Mouse (Mus musculus): Measurements from ENCODE around the gene Dnase2a.

Dnase2a gene

DNA sequence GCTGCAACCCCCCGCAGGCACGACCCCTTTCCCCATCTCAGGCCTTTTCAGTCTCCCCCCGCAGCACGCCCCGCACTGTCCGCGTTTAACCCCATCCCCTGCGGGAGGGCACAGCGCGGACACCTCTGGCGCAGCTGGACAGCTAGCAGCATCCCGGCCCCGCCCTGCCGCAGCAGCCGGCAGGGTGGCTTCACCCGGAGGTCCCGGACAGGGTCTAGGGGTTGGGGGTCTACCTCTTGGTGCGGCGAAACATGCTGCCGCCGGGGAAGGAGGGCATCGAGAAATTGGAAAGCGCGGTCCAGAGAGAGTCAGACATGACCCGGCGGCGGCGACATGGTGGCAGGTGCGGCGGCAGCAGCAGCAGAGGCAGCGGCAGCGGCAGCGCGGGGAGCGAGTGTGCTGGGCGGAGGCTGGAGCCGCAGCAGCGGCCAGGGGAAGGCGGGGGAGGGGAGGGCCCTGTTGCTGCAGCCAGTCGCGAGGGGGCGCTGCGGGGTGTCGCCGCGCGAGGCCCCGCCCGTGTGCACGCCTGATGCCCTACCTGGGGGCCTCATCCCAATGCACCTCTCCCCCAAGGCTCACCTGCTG is 28.7 kb downstream of the Dnase2a start, which contains the start of gene Mast1:
Gene Mast1 (minus strand): TSS at position 398 of the 585 bp plus-strand sequence.
- no peak for DNase-seq (ENCODE audit: low read depth, low spot score)

DNA sequence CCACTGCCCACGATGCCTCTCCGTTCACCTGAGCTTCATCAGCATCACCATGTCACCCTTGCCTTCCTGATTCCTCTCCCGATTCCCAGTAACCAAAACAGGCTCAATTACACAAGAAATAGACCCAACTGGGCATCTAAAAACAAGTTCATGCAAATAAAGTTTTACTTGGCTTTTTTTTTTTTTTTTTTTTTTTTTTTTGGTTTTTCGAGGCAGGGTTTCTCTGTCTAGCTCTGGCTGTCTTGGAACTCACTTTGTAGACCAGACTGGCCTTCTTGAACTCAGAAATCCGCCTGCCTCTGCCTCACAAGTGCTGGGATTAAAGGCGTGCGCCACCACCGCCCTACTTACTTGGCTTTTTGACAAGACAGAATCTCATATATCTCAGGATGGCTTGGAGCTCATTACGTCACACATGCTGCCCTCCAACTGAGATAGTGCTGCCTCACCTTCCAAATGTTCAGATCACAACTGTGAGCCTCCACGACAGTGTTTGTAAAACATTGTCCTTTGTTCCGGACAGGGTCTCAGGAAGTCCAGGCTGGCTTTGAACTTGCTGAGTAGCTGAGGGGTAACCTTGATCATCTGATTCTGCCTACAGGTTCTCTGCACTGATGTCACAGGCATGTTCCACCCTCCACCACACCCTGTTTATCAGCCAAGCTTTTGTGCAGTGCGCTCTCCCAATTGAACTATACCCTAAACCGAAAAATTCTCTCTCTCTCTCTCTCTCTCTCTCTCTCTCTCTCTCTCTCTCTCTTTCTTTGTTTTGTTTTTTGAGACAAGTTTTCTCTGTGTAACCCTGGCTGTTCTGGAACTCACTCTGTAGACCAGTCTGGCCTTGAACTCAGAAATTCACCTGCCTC is 29.5 kb downstream of the Dnase2a start:
- DNase-seq (ENCODE audit: low read depth, low spot score): no peak

DNA sequence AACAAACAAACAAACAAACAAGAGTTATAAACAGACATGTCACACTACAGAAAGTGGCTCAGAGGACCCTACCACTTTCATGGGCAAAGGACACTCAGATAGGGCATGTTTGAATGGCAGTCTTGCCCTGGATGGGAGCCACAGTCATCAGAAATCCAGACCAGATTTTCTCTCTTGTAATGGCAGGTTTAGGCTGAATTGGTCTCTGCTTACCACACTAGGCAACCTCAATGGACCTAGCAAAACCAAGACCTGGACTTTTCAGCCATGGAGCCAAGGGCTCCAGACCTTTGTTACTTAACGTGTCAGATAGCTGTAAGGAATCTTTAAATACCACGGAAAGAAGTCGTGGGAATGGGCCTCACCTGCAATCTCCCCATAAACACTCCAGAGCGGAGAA is 35.3 kb downstream of the Dnase2a start:
- no peak for DNase-seq (ENCODE audit: low read depth, low spot score)

DNA sequence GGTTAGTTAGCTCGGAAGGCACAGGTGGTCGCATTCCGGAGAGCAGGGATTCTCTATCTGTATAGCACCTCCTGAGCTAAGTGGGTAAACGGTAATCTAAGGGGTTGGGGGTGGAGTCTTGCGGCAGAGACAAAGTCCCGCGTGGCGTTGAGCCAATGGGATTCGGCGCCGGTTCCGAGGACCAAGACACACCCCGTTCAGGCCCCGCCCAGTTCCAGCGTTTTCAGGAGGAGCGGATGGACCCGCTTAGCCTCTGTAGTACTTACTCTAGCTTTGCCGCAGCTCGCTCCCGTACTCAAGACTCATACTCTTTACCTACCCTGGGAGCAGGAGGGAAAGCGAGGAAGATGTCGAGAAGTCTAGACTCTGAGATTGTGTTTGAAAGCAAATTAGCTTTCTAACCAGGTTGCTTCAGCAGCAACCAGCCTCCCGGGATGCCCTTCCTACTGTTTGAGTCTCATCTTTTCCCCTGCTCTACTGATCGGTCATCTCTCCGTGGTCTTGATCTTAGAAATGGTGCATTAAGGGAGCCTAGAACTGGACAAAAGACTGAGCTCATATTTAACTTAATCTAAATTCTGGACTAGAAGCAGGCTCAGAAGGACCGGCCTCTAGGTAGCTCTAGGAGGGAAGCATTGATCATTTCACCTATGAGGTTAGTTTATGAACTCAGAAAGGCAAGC is 36.3 kb downstream of the Dnase2a start:
- peak; percentile 65 for DNase-seq (ENCODE audit: low read depth, low spot score)

DNA sequence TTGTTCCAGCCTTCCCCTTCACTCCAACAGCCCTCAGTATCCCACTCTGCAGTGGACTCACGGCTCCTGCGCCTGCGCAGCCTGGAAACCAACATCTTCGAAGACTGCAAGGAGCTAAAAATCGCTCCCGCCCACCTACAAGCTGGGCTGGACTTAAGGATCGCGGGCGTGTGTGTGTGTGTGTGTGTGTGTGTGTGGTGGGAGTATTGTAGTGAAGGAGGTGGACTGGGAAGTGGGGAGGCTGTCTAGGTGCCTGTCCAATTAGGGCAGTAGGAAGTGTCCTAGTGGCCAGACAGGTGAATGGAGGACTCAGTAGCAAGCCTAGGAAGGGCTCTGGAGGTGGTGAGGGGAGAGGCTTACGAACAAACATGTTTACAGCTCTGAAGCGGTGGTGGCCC is 36.9 kb downstream of the Dnase2a start:
- DNase-seq (ENCODE audit: low read depth, low spot score): no peak

DNA sequence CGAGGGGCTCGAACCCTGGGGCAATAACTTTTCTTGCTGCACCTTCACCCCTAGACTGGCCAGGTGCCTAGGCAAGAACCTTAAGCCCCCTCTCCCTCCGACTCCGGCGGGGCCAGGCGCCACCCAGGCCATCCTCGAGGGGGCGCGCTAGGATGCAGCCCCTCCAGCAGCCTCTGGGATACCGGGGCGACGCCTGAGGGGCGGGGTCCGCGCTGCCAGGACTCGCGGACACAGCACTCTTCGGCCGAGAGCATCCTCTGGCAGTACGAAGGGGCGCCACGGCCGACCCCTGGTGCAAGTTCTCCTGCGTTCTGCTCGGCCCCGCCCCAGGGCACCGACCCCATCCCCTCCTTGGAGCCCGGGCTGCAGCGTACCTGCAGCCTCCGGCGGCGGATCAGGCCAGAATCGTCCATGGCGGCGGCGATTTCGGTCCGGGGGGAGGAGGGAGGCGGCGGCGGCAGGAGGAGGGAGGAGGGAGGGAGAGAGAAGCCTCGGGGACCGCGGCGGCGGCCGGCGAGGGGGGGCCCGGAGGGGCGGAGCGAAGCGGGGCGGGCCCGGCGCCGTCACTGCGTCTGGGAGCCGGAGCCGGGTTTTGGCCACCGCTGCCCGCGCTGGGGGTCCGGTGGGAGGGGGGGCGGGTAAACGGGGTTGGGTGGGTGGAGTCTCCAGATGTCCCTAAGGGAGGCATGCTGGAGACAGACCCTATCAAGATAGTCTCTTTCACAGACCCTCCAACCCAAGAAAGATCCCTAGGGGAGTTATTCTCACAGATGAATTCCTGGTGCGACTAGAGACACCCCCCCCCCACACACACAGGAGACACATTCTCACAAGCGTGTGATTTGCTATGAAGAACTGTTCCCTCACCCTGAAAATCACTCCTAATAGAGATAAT is 37.5 kb downstream of the Dnase2a start:
- DNase-seq (ENCODE audit: low read depth, low spot score): no peak

DNA sequence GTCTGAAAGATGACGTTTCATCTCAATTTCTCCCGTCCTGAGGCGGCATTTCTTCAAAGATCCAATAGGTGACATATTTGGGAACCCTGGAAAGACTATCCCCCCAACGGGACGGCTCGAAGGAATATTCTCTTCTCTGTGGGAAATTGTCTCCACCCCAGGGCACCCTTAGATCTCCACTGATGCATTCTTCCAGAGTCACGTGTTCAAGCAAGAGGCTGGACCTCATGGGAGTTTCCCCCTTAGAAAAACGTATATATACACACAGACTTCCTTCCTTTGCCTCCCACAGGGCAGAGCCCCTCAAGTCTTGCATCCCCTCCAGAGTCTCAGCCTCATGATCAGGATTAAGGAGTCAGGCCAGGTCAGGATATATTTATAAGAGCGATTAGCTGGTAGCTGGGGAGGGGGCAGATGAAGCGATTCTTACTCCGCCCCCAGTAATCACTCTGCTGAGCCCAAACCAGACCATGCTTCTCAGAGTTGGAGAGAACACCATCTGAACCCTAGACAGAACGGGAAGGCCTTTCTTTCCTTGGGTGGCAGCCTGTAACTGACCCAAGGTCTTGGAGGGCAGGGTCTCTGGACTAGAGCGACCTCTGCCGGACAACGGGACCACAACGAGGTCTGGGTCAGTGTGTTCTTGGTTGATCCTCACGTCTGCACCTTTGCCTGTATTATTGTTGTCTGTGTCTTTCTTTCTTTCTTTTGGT is 38.3 kb downstream of the Dnase2a start, which contains the start of gene Rtbdn:
Gene Rtbdn (plus strand): TSS at position 464 of the 713 bp plus-strand sequence.
- DNase-seq (ENCODE audit: low read depth, low spot score): no peak

DNA sequence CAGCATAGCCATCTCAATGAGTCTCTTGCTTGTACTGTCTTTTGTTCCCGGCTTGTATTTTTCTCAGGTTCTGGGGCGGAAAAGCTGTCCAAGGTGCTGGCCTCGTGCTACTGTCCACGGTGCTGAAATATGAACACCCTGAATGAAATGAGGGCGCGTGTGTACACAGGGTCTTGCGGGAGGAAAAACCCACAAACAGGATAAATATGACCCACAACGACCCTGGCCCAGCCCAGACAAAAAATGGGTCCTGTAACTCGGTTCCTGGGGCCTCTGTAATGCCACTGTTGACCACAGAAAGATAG is 38.8 kb downstream of the Dnase2a start:
- no peak for DNase-seq (ENCODE audit: low read depth, low spot score)

DNA sequence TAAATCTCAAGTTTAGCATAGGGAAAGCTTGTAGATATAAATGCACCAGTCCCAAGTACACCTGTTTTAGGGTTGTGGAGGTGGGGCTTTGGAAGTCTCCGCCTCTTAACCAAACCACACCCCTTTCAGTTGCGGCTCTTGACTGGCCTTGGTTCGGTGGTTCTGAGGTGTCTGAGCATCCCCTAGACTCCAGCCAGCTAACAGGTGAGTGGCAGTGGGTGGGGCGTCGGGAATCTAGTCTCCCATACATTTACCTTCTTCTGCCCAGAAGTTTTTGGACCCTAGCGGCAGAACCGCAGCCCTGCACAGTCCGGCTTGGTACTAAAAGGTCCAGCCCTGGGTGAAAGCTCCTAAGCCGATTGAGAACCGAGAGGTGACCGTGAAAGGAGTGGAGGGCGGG is 41.4 kb downstream of the Dnase2a start:
- no peak for DNase-seq (ENCODE audit: low read depth, low spot score)

DNA sequence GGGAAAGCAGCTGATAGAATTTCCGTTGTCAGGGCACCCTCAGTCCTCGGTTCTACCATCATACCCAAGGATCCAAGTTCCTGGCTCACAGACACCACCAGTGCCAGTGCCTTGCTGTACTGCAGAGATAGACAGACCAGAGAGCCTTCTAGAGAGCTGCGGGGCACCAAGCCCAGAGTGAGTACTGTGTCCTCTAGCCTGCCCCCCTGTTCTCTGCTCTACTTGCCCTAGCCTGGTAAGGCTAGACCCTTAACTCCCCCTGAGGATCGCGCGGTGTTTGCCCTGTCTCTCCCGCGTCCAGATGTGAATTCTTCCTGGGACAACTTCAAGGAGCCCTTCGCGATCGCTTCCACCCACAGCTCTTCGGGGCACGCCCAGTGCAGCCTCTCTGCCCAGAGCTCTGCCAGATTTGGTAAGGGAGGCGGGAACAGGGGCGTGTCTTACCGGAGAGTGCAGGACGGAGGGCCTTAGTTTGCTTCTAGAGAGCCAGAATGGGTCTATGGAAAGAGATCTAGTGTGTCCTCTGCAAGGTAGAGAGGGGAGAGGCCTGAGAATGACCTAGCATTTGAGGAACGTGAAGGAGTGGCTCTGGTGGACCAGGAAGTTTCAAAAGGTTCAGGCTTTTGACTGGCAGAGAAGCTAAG is 44.4 kb downstream of the Dnase2a start:
- DNase-seq (ENCODE audit: low read depth, low spot score): no peak

DNA sequence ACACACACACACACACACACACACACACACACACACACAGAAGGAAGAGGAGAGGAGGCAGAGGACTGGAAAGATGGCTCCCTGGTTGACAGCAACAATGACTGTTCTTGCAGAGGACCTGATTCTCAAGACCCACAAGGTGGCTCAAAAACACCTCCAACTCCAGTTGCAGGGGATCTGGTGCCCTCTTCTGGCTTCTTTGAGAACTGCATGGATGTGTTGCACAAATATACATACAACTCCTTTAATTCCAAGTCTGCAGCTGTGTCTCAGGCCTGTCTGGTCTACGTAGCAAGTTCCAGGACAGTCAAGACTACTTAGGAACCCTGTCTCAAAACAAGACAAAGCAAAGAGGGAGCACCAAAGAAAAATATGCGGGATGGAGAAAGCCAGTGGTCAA is 48.4 kb downstream of the Dnase2a start:
- peak; percentile 73 for DNase-seq (ENCODE audit: low read depth, low spot score)

DNA sequence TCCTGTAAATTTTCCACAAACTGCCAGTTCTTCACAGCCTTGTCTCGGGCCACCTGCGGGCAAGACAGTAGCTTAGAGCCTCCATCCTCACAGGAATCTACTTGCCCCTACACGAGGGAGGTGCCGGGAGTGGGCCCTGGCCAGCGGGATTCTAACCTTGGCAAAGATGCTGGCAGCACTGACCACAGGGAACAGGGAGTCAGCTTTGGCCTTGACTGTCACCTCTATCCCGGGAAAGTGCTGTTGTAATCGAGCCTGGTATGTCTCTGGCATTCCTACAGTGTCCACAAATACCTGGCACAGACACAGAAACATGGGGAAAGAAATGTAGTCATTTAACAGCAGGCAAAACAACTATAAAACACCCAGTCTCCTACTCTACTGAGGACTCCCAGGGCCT is 51.5 kb downstream of the Dnase2a start:
- DNase-seq (ENCODE audit: low read depth, low spot score): no peak

DNA sequence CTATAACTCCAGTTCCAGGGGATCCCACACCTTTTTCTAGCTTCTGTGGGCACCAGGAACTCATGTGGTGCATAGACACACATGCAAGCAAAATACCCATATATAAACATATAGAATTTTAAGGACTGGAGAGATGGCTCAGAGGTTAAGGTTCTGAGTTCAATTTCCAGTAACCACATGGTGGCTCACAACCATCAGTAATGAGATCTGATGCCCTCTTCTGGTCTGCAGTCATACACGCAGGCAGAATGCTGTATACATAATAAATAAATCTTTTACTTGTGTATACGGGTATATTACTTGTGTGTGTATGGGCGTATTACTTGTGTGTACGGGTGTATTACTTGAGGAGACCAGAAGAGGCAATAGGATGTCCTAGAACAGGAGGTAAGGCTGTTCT is 55.6 kb downstream of the Dnase2a start:
- no peak for DNase-seq (ENCODE audit: low read depth, low spot score)

DNA sequence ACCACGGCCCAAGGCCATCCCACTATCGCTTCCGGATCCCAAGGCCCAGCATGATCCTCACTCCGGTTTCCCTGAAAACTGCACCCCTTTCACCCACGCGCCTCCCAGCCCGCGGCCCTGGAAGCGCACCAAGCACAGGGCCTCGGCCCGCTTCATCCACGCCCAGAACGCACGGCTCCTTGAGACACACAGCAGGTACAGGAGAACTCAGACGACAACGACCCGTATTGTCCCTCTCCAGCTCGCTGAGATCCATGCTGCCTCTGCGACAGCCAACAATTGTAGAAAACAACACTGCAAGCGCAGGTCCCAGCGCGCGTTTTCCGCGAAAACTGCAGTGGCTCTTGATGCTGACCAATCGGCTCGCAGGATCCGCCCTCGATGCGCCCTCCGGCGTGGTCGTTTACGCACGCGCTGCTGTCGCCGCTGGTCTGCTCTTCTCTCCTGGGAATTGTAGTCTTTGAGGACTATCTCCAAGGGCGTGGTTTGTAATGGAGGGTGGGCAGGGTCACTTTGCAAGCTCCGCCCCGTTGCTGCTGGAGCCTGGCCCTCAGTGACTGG is 57.5 kb downstream of the Dnase2a start:
- peak; percentile 93 for DNase-seq (ENCODE audit: low read depth, low spot score)

DNA sequence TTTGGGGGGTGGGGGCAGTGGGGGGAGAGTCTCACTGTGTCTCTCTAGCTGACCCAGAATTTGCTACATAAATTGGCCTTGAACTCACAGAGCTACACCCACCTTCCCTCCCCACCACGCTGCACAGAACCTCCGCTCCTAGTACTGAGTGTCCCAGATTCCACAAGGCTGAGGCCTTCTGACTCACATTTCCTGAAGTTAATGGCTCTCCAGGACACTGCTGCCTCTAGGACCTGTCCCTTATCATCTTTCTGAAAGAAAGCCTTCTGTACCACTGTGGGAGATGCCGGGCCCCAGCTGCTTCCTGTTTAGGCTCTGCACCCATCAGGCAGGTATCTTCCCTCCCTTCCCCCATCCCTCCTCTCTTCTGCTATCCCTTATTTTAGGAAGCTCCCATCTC is 58.2 kb downstream of the Dnase2a start:
- no peak for DNase-seq (ENCODE audit: low read depth, low spot score)

DNA sequence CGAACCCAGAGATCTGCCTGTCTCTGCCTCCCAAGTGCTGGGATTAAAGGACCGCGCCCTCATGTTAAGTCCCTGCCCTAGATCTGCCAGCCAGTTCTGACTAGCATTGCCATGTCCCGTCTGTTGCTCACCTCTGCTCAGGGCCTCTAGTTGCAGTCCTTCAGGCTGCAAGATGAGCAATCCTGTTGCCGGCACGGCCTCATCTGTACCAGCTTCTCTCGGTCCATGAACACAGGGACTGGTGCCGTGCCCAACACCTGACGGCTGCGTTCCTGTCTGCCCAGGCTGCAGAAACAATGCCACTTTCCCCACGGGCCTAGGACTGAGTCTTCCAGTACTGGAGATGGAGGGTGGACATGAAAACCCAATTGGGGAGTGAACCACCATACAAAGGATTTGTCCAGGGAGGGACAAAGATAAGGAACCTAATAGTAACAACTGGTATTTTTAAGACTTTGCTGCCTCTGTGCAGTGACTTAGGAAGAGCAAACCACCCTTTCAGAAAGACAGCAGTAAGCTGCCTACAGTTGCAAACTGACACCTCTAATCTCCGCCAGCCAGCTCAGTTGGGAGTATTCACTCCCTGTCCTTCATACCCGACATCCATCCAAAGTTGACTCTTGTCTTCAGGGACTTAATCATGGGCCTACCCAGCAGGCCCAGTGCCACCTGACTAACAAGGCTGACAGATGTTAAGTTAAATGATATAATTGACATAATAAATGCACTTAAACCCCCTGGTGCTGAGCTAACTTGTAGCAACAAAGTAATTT is 59.4 kb downstream of the Dnase2a start:
- DNase-seq (ENCODE audit: low read depth, low spot score): peak; percentile 45

DNA sequence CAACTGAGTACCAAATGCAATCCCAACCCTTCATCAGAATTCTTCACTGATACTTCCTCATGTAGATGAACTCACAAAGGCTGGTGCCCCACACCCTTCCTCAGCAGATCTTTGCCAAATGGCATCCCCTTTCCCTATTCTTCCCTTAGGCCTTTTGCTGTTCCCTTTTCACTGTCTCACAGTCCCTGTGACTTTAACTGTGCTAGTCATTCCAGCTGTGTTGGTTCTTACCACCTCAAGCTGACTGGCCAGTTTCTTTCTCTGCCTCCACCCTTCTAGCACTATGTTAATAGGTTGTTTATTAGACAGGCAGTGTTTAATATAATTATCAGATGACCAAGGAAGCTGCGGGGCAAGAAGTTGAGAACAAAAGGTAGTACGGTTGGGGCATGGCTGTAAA is 60.3 kb downstream of the Dnase2a start:
- DNase-seq (ENCODE audit: low read depth, low spot score): peak; percentile 48

DNA sequence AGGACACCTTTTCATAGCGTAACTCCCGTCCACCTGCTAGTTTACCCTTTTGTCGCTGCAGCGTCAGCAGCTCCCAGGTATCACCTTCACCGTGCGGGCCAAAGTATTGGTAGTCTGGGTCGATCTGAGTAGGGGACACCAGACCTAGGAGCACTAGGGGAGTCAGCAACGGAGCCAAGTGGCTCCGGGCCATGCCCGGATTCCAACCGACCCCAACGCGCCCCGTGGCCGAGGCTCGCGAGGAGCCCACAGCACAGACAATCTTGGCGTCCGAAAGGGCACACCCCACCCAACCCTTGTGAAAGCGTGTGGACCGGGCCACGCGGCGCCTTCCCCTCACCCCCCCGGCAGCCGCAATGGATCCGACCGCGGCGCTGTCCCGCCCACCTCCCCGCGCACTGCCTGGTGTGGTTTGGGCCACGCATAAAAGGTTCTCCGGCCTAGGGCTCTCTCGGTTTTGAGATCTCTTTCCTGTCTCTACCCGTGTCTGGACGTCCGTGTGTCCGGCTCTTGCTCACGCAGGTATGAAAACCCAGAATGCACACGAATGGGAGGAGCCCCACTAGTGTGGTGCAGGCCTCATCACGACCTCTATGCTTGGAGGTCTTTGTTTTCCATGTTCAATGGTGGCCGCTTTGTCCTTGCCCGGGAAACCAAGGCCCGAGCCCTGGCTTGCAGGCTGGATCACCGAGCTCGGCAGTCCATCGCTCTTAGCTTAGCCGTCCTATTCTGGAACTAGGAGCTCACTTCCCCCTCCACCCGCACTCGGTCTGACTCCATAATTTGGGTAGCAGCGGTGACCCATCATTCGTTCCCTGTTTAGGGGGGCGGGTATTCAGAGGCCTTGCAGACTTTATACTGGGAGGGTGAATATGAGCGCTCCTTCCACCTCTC is 61.1 kb downstream of the Dnase2a start, which contains the start of the genes Gm49661, Prdx2 and Rnaseh2a:
Gene Gm49661 (minus strand): TSS at position 193 of the 894 bp plus-strand sequence.
Gene Prdx2 (plus strand): TSS at position 347 of the 894 bp plus-strand sequence.
Gene Rnaseh2a (minus strand): TSS at position 527 of the 894 bp plus-strand sequence.
- DNase-seq (ENCODE audit: low read depth, low spot score): peak; percentile 86

Measured in c-Kit-negative CD71-positive TER-119-positive erythroid progenitor cells, embryonic 14.5 days (primary cell).